Mouse (Mus musculus): Measurements from ENCODE around the gene Rasgef1b. TPM values are rescaled to one million over a fixed set of nuclear protein-coding genes. Genes with fewer than 3 reads are reported as not detected.

Rasgef1b gene
- total and polyA plus RNA-seq, 3 experiments = 0.17 to 0.26 (median 0.21) TPM

GRCm38 (mm10) chr5:99746087-99746486 is 17.2 kb upstream of the Rasgef1b start:
- Histone ChIP-seq H3K27me3 (replicated peaks) (no peaks in the 10 kb centered on the region), H3K27ac (ENCODE audit: insufficient read depth, low read depth) (no peak overlapping the region), H3K9me3 (replicated peaks; ENCODE audit: low read length) (no peaks in the 10 kb centered on the region), H3K4me1 (ENCODE audit: control insufficient read depth in 1 of 2, insufficient read depth in 2 of 2) (no peaks in the 10 kb centered on the region), H3K4me2 (ENCODE audit: insufficient read depth, low read depth, poor library complexity, severe bottlenecking) (no peak overlapping the region), H3K36me3 (replicated peaks in 1 of 2; ENCODE audit: control insufficient read depth in 1 of 2, insufficient read depth in 1 of 2, low read length in 1 of 2) (no peaks in the 10 kb centered on the region), H3K9ac (ENCODE audit: insufficient read depth, low read depth) (no peak overlapping the region), H3K4me3 (replicated peaks in 1 of 3; ENCODE audit: low read depth in 2 of 3, low read length in 2 of 3, poor library complexity in 1 of 3) (no peak overlapping the region), H3K79me2 (replicated peaks; ENCODE audit: control insufficient read depth, extremely low read depth, insufficient read depth, poor library complexity, severe bottlenecking) (no peaks in the 10 kb centered on the region)
- dilution Hi-C loops (cut with MboI; ENCODE audit: extremely low pct_ligation_motif_present, extremely low pct_unique_long_range_greater_than_20kb, low sequenced_read_pairs) (no loop called here), in situ Hi-C loops (cut with MboI; ENCODE audit: low pct_ligation_motif_present, low pct_unique_long_range_greater_than_20kb, low sequenced_read_pairs) (no loop called here)
- no peak for TF ChIP-seq TBP (conservative IDR thresholded peaks at IDR 0.05; ENCODE audit: low read depth, low read length)
- no peak for TF ChIP-seq MAZ (IDR thresholded peaks at IDR 0.05; ENCODE audit: low read depth, low read length)
- no peak for TF ChIP-seq NELFE (IDR thresholded peaks at IDR 0.05; ENCODE audit: low read depth, low read length)
- TF ChIP-seq TCF12 (IDR thresholded peaks at IDR 0.05; ENCODE audit: low read depth, low read length) = no peak
- TF ChIP-seq SIN3A (IDR thresholded peaks at IDR 0.05; ENCODE audit: low read length) = no peak
- no peak for TF ChIP-seq ELF1 (IDR thresholded peaks at IDR 0.05; ENCODE audit: low read depth, low read length)
- TF ChIP-seq JUND (conservative IDR thresholded peaks at IDR 0.05; ENCODE audit: low read depth, low read length) = no peak
- no peak for TF ChIP-seq MXI1 (IDR thresholded peaks at IDR 0.05; ENCODE audit: low read depth, low read length)
- no peak for TF ChIP-seq SMC3 (IDR thresholded peaks at IDR 0.05; ENCODE audit: low read depth, low read length)
- TF ChIP-seq ZMIZ1 (IDR thresholded peaks at IDR 0.05; ENCODE audit: low read depth, low read length) = no peak
- TF ChIP-seq E2F4 (IDR thresholded peaks at IDR 0.05; ENCODE audit: insufficient replicate concordance, low read depth, low read length) = no peak
- TF ChIP-seq HCFC1 (IDR thresholded peaks at IDR 0.05; ENCODE audit: low read depth, low read length) = no peak
- TF ChIP-seq CHD2 (IDR thresholded peaks at IDR 0.05; ENCODE audit: low read length) = no peak
- DNase-seq (ENCODE audit: extremely low read depth) = no peak

GRCm38 (mm10) chr5:99742874-99743273 is 14.0 kb upstream of the Rasgef1b start:
- no peak overlapping the region for H3K27ac ChIP-seq (ENCODE audit: insufficient read depth, low read depth)
- H3K4me1 ChIP-seq (ENCODE audit: control insufficient read depth in 1 of 2, insufficient read depth in 2 of 2) = peaks cover 0 to 3% of the 10 kb centered on the region in 2 experiments; a peak in 1 of 4 replicates
- no peak overlapping the region for H3K4me3 ChIP-seq (replicated peaks in 1 of 3; ENCODE audit: low read depth in 2 of 3, low read length in 2 of 3, poor library complexity in 1 of 3)
- no peaks in the 10 kb centered on the region for H3K9me3 ChIP-seq (replicated peaks; ENCODE audit: low read length)
- in situ Hi-C loops (cut with MboI; ENCODE audit: low pct_ligation_motif_present, low pct_unique_long_range_greater_than_20kb, low sequenced_read_pairs) (no loop called here), dilution Hi-C loops (cut with MboI; ENCODE audit: extremely low pct_ligation_motif_present, extremely low pct_unique_long_range_greater_than_20kb, low sequenced_read_pairs) (no loop called here)
- no peaks in the 10 kb centered on the region for H3K36me3 ChIP-seq (replicated peaks in 1 of 2; ENCODE audit: control insufficient read depth in 1 of 2, insufficient read depth in 1 of 2, low read length in 1 of 2)
- no peaks in the 10 kb centered on the region for H3K27me3 ChIP-seq (replicated peaks)
- TF ChIP-seq E2F4 (IDR thresholded peaks at IDR 0.05; ENCODE audit: insufficient replicate concordance, low read depth, low read length) (no peak), GABPA (IDR thresholded peaks at IDR 0.05; ENCODE audit: insufficient replicate concordance, low read depth, low read length) (no peak), RCOR1 (conservative IDR thresholded peaks at IDR 0.05; ENCODE audit: low read depth, low read length) (no peak), MAZ (IDR thresholded peaks at IDR 0.05; ENCODE audit: low read depth, low read length) (no peak), UBTF (IDR thresholded peaks at IDR 0.05; ENCODE audit: low read depth, low read length) (no peak), ZMIZ1 (IDR thresholded peaks at IDR 0.05; ENCODE audit: low read depth, low read length) (no peak), ETS1 (conservative IDR thresholded peaks at IDR 0.05; ENCODE audit: low read depth, low read length) (no peak), JUND (conservative IDR thresholded peaks at IDR 0.05; ENCODE audit: low read depth, low read length) (no peak), IRF4 (IDR thresholded peaks at IDR 0.05; ENCODE audit: low read depth, low read length) (no peak), BHLHE40 (IDR thresholded peaks at IDR 0.05; ENCODE audit: low read depth, low read length) (no peak), ZC3H11A (IDR thresholded peaks at IDR 0.05; ENCODE audit: low read depth, low read length) (no peak), POLR2A (IDR thresholded peaks at IDR 0.05; ENCODE audit: low read depth, low read length) (no peak), RAD21 (IDR thresholded peaks at IDR 0.05; ENCODE audit: low read depth, low read length) (no peak), NRF1 (IDR thresholded peaks at IDR 0.05; ENCODE audit: low read depth, low read length) (no peak), POLR2AphosphoS2 (IDR thresholded peaks at IDR 0.05; ENCODE audit: low read depth, low read length) (no peak), SMC3 (IDR thresholded peaks at IDR 0.05; ENCODE audit: low read depth, low read length) (no peak), KAT2A (IDR thresholded peaks at IDR 0.05; ENCODE audit: insufficient replicate concordance, low read length) (no peak), MEF2A (IDR thresholded peaks at IDR 0.05; ENCODE audit: borderline replicate concordance, low read depth, low read length) (no peak), SIN3A (IDR thresholded peaks at IDR 0.05; ENCODE audit: low read length) (no peak)
- DNase-seq (ENCODE audit: extremely low read depth) = no peak
- no peak overlapping the region for H3K9ac ChIP-seq (ENCODE audit: insufficient read depth, low read depth)
- no peak overlapping the region for H3K4me2 ChIP-seq (ENCODE audit: insufficient read depth, low read depth, poor library complexity, severe bottlenecking)
- no peaks in the 10 kb centered on the region for H3K79me2 ChIP-seq (replicated peaks; ENCODE audit: control insufficient read depth, extremely low read depth, insufficient read depth, poor library complexity, severe bottlenecking)
